Mouse (Mus musculus) lung, adult 2 months (tissue): ENCODE data around the gene Pex3.
"Not testable (repeated sequence)": the region's sequence is repeated elsewhere in the genome, so short reads cannot be mapped to it uniquely, and the experiment has no call there.

ENCODE experiments used
- CTCF ChIP-seq: fragments of 200-500 bp; IDR thresholded peaks from 2 replicates; pipeline ENCODE4 v1.5.1; 2011; ENCODE audit warnings: mild to moderate bottlenecking, low read length, control low read depth; ENCODE audit not compliant: insufficient read depth
- POLR2A ChIP-seq: fragments of 200-500 bp; IDR thresholded peaks from 2 replicates; pipeline ENCODE4 v1.6.1; 2011; ENCODE audit warnings: low read depth, mild to moderate bottlenecking, control low read depth, low read length, borderline replicate concordance; ENCODE audit errors: extremely low read depth

GRCm38 (mm10) chr10:13501533-13501932 is 51.4 kb downstream of the Pex3 start:
- TF ChIP-seq POLR2A, CTCF: not testable (repeated sequence)
